Mouse (Mus musculus) kidney, adult 10 weeks (tissue): ENCODE measurements around the gene Cyp4a12b. TPM values are rescaled to one million over a fixed set of nuclear protein-coding genes. Genes with fewer than 3 reads are reported as not detected.

Experiments used
- polyA plus RNA-seq: library from polyadenylated mRNA; stranded (reverse); fragments of 350-450 nt; fragmentation: Illumina TruSeq; extraction: RNeasy Lipid Tissue Mini Kit (QIAGEN cat#74804); gene quantifications from one replicate; pipeline ENCODE4 v1.2.3, GENCODE M21; 2014; ENCODE audit warnings: low read depth, low replicate concordance

Gene Cyp4a12b
- 17.5 TPM for polyA plus RNA-seq

DNA sequence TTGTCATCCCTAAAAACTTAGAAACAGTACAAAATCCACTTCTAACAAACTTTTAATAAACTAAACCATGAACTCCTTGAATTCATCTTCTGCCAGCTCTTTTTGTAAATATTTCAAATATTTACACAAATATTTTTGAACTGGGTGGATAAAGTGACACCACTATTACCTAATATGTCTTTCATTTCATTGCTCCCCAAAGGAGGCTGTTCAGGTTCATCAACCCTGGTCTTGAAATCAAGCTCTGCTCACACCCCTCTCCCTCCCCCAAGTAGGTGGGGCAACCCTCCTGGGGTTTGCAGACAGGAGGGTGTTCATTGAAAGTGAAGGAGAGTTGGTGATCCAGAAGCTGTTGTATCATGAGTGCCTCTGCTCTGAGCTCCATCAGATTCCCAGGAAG lies at the start of gene Cyp4a12b:
Cyp4a12b (plus strand) TSS at position 301 of the 400 bp plus-strand sequence.

DNA sequence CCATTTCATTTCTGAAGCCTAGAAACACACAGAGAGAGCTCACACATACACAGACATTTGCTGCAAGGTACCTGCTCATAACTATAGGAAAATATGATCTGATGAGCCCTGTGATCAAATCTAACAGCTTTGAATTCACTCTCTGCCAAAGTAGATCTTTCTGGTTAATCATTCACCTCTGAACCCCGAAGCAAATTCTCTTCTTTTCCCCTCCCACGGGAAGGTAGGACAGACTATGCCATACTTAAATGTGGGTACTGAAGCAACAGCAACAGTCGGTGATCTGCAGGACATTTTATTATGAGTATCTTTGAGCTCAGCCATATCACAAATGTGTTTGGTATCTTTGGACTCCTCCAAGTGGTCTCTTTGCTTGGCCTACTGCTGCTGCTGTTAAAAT lies 40.9 kb downstream of the Cyp4a12b start, which contains the start of gene Cyp4a30b:
Cyp4a30b (plus strand) TSS at position 301 of the 400 bp plus-strand sequence.

Other genes starting within 250 kb of the Cyp4a12b start
- gene Cyp4a29, start 169.5 kb upstream of the Cyp4a12b start, polyA plus RNA-seq = not detected
- 9.2 TPM for gene Cyp4a12a, start 112.6 kb upstream of the Cyp4a12b start, polyA plus RNA-seq
- gene Cyp4a30b, start 41.0 kb downstream of the Cyp4a12b start, polyA plus RNA-seq = not detected
- 1,096 TPM for gene Cyp4a14, start 84.5 kb downstream of the Cyp4a12b start, polyA plus RNA-seq
- gene Cyp4a10, start 106.6 kb downstream of the Cyp4a12b start, polyA plus RNA-seq = 1,062 TPM
- 607 TPM for gene Cyp4a31, start 152.0 kb downstream of the Cyp4a12b start, polyA plus RNA-seq
- gene Cyp4a32, start 189.3 kb downstream of the Cyp4a12b start, polyA plus RNA-seq = 1.5 TPM
- gene Cyp4b1, start 236.1 kb downstream of the Cyp4a12b start, polyA plus RNA-seq = 175 TPM